Mouse (Mus musculus) intestine, embryonic 15.5 days (tissue): ENCODE results near the gene Rps2. TPM values are rescaled to one million over a fixed set of nuclear protein-coding genes. Genes with fewer than 3 reads are reported as not detected.
"Not testable (repeated sequence)": the region's sequence is repeated elsewhere in the genome, so short reads cannot be mapped to it uniquely, and the experiment has no call there.

Experiments
- ATAC-seq: fragments of 200-750 bp; cut with Nextera tagmentation; 2 replicates; pipeline ENCODE4 v1.8.0; 2017; ENCODE audit warnings: moderate TSS enrichment, moderate library complexity
- H3K27ac ChIP-seq: fragments of 300-500 bp; sonication (generic); 2 replicates; pipeline ENCODE4 v1.5.1; 2015; ENCODE audit warnings: mild to moderate bottlenecking, inconsistent platforms
- H3K27me3 ChIP-seq: fragments of 300-500 bp; sonication (generic); replicated peaks from 2 replicates; pipeline ENCODE4 v1.6.1; 2015; ENCODE audit warnings: inconsistent platforms
- H3K36me3 ChIP-seq: fragments of 300-500 bp; sonication (generic); 2 replicates; pipeline ENCODE4 v1.6.1; 2015; ENCODE audit warnings: inconsistent platforms
- H3K4me1 ChIP-seq: fragments of 300-500 bp; sonication (generic); replicated peaks from 2 replicates; pipeline ENCODE4 v1.6.1; 2015; ENCODE audit warnings: inconsistent platforms
- H3K4me2 ChIP-seq: fragments of 300-500 bp; sonication (generic); replicated peaks from 2 replicates; pipeline ENCODE4 v1.6.1; 2015; ENCODE audit warnings: mild to moderate bottlenecking, inconsistent platforms
- H3K4me3 ChIP-seq: fragments of 300-500 bp; sonication (generic); replicated peaks from 2 replicates; pipeline ENCODE4 v1.5.1; 2015; ENCODE audit warnings: inconsistent platforms
- H3K9ac ChIP-seq: fragments of 300-500 bp; sonication (generic); 2 replicates; pipeline ENCODE4 v1.6.1; 2015; ENCODE audit warnings: inconsistent platforms
- H3K9me3 ChIP-seq: fragments of 300-500 bp; sonication (generic); 2 replicates; pipeline ENCODE4 v1.6.1; 2016; ENCODE audit warnings: inconsistent platforms
- WGBS: fragments of 180-500 bp; shearing (Covaris S2); methylation state at CpG from one replicate; pipeline ENCODE4 v1.1.7; 2015; 5-methylcytosine and 5-hydroxymethylcytosine counted together
- polyA plus RNA-seq: library from polyadenylated mRNA; unstranded; fragments of >200 nt; fragmentation: Nextera tagmentation; extraction: Ambion mirVana; gene quantifications from 2 replicates; pipeline ENCODE4 v1.2.1, GENCODE M21; 2015

Gene Rps2
- polyA plus RNA-seq, 1 experiment from 2014 or later = 1,514 TPM

GRCm38 (mm10) chr17:24707801-24708425 is 10.0 kb upstream of the Rps2 start:
- WGBS = 3% methylated on average over 24 of the region's 24 CpGs
- peak overlapping the region; percentile 83 for H3K27ac ChIP-seq
- H3K4me2 ChIP-seq = peak overlapping the region; percentile 81
- H3K9ac ChIP-seq = peak overlapping the region; percentile 77
- peak; percentile 71 for ATAC-seq
- H3K27me3 ChIP-seq = no peaks in the 10 kb centered on the region
- peaks cover 8% of the 10 kb centered on the region for H3K36me3 ChIP-seq
- H3K9me3 ChIP-seq = no peaks in the 10 kb centered on the region
- H3K4me1 ChIP-seq = peaks cover 6% of the 10 kb centered on the region; the same call in 1 of the 2 replicates
- peak overlapping the region; percentile 80 for H3K4me3 ChIP-seq

- Histone ChIP-seq H3K27ac (no peak overlapping the region), H3K9ac (no peak overlapping the region), H3K9me3 (no peaks in the 10 kb centered on the region), H3K27me3 (no peaks in the 10 kb centered on the region), H3K4me2 (no peak overlapping the region; the same call in 1 of the 2 replicates), H3K4me1 (peaks cover 6% of the 10 kb centered on the region; the same call in 1 of the 2 replicates), H3K36me3 (peaks cover 8% of the 10 kb centered on the region), H3K4me3 (no peak overlapping the region)
- ATAC-seq = no peak
- WGBS = 34% methylated on average over 2 of the region's 2 CpGs
Measured at GRCm38 (mm10) chr17:24708646-24709045, 9.3 kb upstream of the Rps2 start.

GRCm38 (mm10) chr17:24715556-24715955 is 2.4 kb upstream of the Rps2 start:
- no peak overlapping the region for H3K27ac ChIP-seq

GRCm38 (mm10) chr17:24716166-24716682 is 1.7 kb upstream of the Rps2 start:
- H3K27me3 ChIP-seq = no peaks in the 10 kb centered on the region
- H3K9me3 ChIP-seq = no peaks in the 10 kb centered on the region
- H3K36me3 ChIP-seq = peaks cover 14% of the 10 kb centered on the region
- H3K9ac ChIP-seq = no peak overlapping the region
- H3K4me3 ChIP-seq = no peak overlapping the region
- WGBS = 94% methylated on average over 15 of the region's 15 CpGs
- no peak overlapping the region for H3K27ac ChIP-seq
- 0 out of 2 replicates have a peak, but pooled peaks cover under 1% of the 10 kb centered on the region for H3K4me1 ChIP-seq
- no peak overlapping the region for H3K4me2 ChIP-seq
- ATAC-seq = no peak

More at GRCm38 (mm10) chr17:24715556-24715955, 2.4 kb upstream of the Rps2 start:
- Histone ChIP-seq H3K4me1 (no peaks in the 10 kb centered on the region), H3K36me3 (peaks cover 12% of the 10 kb centered on the region; the same call in 1 of the 2 replicates), H3K4me3 (no peak overlapping the region), H3K27me3 (no peaks in the 10 kb centered on the region), H3K9ac (no peak overlapping the region), H3K9me3 (no peaks in the 10 kb centered on the region), H3K4me2 (no peak overlapping the region)
- 74% methylated on average over 6 of the region's 6 CpGs for WGBS
- no peak for ATAC-seq

- not testable (repeated sequence) for H3K27me3 ChIP-seq, ATAC-seq, H3K9me3 ChIP-seq, H3K27ac ChIP-seq
- H3K4me1 ChIP-seq = peaks cover 23% of the 10 kb centered on the region
- peak overlapping the region; percentile 55 for H3K4me2 ChIP-seq
- peak overlapping the region; percentile 92 for H3K9ac ChIP-seq
- H3K4me3 ChIP-seq = peak overlapping the region; percentile 72
- 61% methylated on average over 5 of the region's 5 CpGs for WGBS
- H3K36me3 ChIP-seq = peaks cover 26% of the 10 kb centered on the region
Measured at GRCm38 (mm10) chr17:24718938-24719337, 1.0 kb downstream of the Rps2 start.

GRCm38 (mm10) chr17:24719494-24720222 is 1.7 kb downstream of the Rps2 start:
- H3K9ac ChIP-seq = peak overlapping the region; percentile 92
- WGBS = under 1% methylated on average over 61 of the region's 61 CpGs
- H3K27ac ChIP-seq = peak overlapping the region; percentile 83
- H3K4me1 ChIP-seq = peaks cover 23% of the 10 kb centered on the region
- ATAC-seq = peak; percentile 97
- peak overlapping the region; percentile 71 for H3K4me2 ChIP-seq
- no peaks in the 10 kb centered on the region for H3K27me3 ChIP-seq
- H3K4me3 ChIP-seq = peak overlapping the region; percentile 72
- peaks cover 26% of the 10 kb centered on the region for H3K36me3 ChIP-seq
- H3K9me3 ChIP-seq = no peaks in the 10 kb centered on the region

GRCm38 (mm10) chr17:24720616-24721015 is 2.7 kb downstream of the Rps2 start:
- Histone ChIP-seq H3K27ac (peak overlapping the region; percentile 83), H3K9ac (peak overlapping the region; percentile 79), H3K4me2 (peak overlapping the region; percentile 71), H3K4me3 (peak overlapping the region; percentile 72), H3K36me3 (peaks cover 26% of the 10 kb centered on the region), H3K4me1 (peaks cover 23% of the 10 kb centered on the region)
- not testable (repeated sequence) for H3K27me3 ChIP-seq, ATAC-seq, H3K9me3 ChIP-seq
- WGBS = under 1% methylated on average over 11 of the region's 11 CpGs

GRCm38 (mm10) chr17:24721383-24721955 is 3.6 kb downstream of the Rps2 start:
- peaks cover 23% of the 10 kb centered on the region for H3K4me1 ChIP-seq
- not testable (repeated sequence) for H3K9me3 ChIP-seq, ATAC-seq, H3K27me3 ChIP-seq
- H3K27ac ChIP-seq = peak overlapping the region; percentile 20
- H3K4me2 ChIP-seq = peak overlapping the region; percentile 71
- peaks cover 21% of the 10 kb centered on the region for H3K36me3 ChIP-seq
- H3K9ac ChIP-seq = peak overlapping the region; percentile 52
- WGBS = 46% methylated on average over 7 of the region's 7 CpGs
- H3K4me3 ChIP-seq = peak overlapping the region; percentile 72

GRCm38 (mm10) chr17:24722220-24722924 is 4.5 kb downstream of the Rps2 start:
- Histone ChIP-seq H3K4me2 (peak overlapping the region; percentile 71), H3K27me3 (no peaks in the 10 kb centered on the region), H3K4me3 (peak overlapping the region; percentile 24), H3K36me3 (peaks cover 21% of the 10 kb centered on the region), H3K27ac (0 out of 2 replicates have a peak overlapping the region, but pooled peaks have one; percentile 72), H3K4me1 (peaks cover 23% of the 10 kb centered on the region), H3K9ac (peak overlapping the region; percentile 32; the same call in 1 of the 2 replicates), H3K9me3 (no peaks in the 10 kb centered on the region)
- ATAC-seq = no peak
- 29% methylated on average over 13 of the region's 13 CpGs for WGBS

GRCm38 (mm10) chr17:24723122-24723880 is 5.4 kb downstream of the Rps2 start:
- Histone ChIP-seq H3K9me3 (no peaks in the 10 kb centered on the region), H3K27ac (peak overlapping the region; percentile 72), H3K4me2 (peak overlapping the region; percentile 71), H3K4me3 (peak overlapping the region; percentile 61), H3K9ac (peak overlapping the region; percentile 80), H3K27me3 (no peaks in the 10 kb centered on the region), H3K4me1 (peaks cover 23% of the 10 kb centered on the region), H3K36me3 (peaks cover 14% of the 10 kb centered on the region)
- no peak for ATAC-seq
- WGBS = under 1% methylated on average over 12 of the region's 12 CpGs

- Histone ChIP-seq H3K4me2 (peak overlapping the region; percentile 71), H3K27me3 (no peaks in the 10 kb centered on the region), H3K9ac (peak overlapping the region; percentile 80), H3K4me1 (peaks cover 23% of the 10 kb centered on the region), H3K4me3 (peak overlapping the region; percentile 61), H3K36me3 (peaks cover 14% of the 10 kb centered on the region), H3K9me3 (no peaks in the 10 kb centered on the region), H3K27ac (peak overlapping the region; percentile 72)
- under 1% methylated on average over 15 of the region's 15 CpGs for WGBS
- ATAC-seq = peak; percentile 24
Measured at GRCm38 (mm10) chr17:24723881-24724180, 5.9 kb downstream of the Rps2 start.
